Mouse (Mus musculus) embryo, embryonic 10 days (tissue): Measurements from ENCODE around the gene Brip1.
"Not testable (repeated sequence)": the region's sequence is repeated elsewhere in the genome, so short reads cannot be mapped to it uniquely, and the experiment has no call there.

ENCODE experiments used
- DNase-seq: peaks from one replicate; pipeline ENCODE4 v3.0.0-alpha.2; 2015; ENCODE audit warnings: low spot score

Gene Brip1

GRCm38 (mm10) chr11:86201037-86201786 is at the start of gene Brip1:
Gene Brip1, minus strand, starts transcription at chr11:86201193.
- peak; percentile 98 for DNase-seq

- DNase-seq: no peak
Measured at GRCm38 (mm10) chr11:86232446-86232845, 31.5 kb upstream of the Brip1 start.

GRCm38 (mm10) chr11:86231781-86232350 is 30.9 kb upstream of the Brip1 start:
- DNase-seq: no peak

GRCm38 (mm10) chr11:86226646-86227180 is 25.7 kb upstream of the Brip1 start:
- DNase-seq: no peak

GRCm38 (mm10) chr11:86225761-86226160 is 24.8 kb upstream of the Brip1 start:
- DNase-seq: no peak

GRCm38 (mm10) chr11:86211803-86212202 is 10.8 kb upstream of the Brip1 start:
- DNase-seq: no peak

GRCm38 (mm10) chr11:86209123-86209522 is 8.1 kb upstream of the Brip1 start:
- DNase-seq: no peak

GRCm38 (mm10) chr11:86205876-86206275 is 4.9 kb upstream of the Brip1 start:
- DNase-seq: no peak

GRCm38 (mm10) chr11:86205031-86205430 is 4.0 kb upstream of the Brip1 start:
- no peak for DNase-seq

GRCm38 (mm10) chr11:86201901-86202675 is 1.1 kb upstream of the Brip1 start:
- peak; percentile 8 for DNase-seq

- peak; percentile 49 for DNase-seq
Measured at GRCm38 (mm10) chr11:86200460-86201021, 452 bp downstream of the Brip1 start.

GRCm38 (mm10) chr11:86199733-86200132 is 1.3 kb downstream of the Brip1 start:
- DNase-seq: no peak

GRCm38 (mm10) chr11:86185224-86185623 is 15.8 kb downstream of the Brip1 start:
- not testable (repeated sequence) for DNase-seq

- DNase-seq: no peak
Measured at GRCm38 (mm10) chr11:86175833-86176232, 25.2 kb downstream of the Brip1 start.

GRCm38 (mm10) chr11:86174173-86174572 is 26.8 kb downstream of the Brip1 start:
- DNase-seq: peak; percentile 57

GRCm38 (mm10) chr11:86170743-86171142 is 30.2 kb downstream of the Brip1 start:
- no peak for DNase-seq

- no peak for DNase-seq
Measured at GRCm38 (mm10) chr11:86160251-86160650, 40.7 kb downstream of the Brip1 start.

- no peak for DNase-seq
Measured at GRCm38 (mm10) chr11:86158950-86159349, 42.0 kb downstream of the Brip1 start.

GRCm38 (mm10) chr11:86155638-86156037 is 45.4 kb downstream of the Brip1 start:
- DNase-seq: no peak

- DNase-seq: no peak
Measured at GRCm38 (mm10) chr11:86131324-86131723, 69.7 kb downstream of the Brip1 start.

GRCm38 (mm10) chr11:86117078-86117869 is 83.7 kb downstream of the Brip1 start:
- DNase-seq: no peak
